Mouse (Mus musculus): Measurements from ENCODE around the gene Atoh8.

Atoh8 gene

GRCm38 (mm10) chr6:72235098-72235806 is at the start of gene Atoh8:
Atoh8 (minus strand) TSS chr6:72235577.
- DNase-seq, result peak; percentile 30

GRCm38 (mm10) chr6:72283914-72284313 is 48.5 kb upstream of the Atoh8 start:
- peak; percentile 44 for DNase-seq

GRCm38 (mm10) chr6:72280410-72280998 is 45.1 kb upstream of the Atoh8 start:
- no peak for DNase-seq

GRCm38 (mm10) chr6:72279505-72279904 is 44.1 kb upstream of the Atoh8 start:
- no peak for DNase-seq

- DNase-seq, result no peak
Measured at GRCm38 (mm10) chr6:72278835-72279234, 43.5 kb upstream of the Atoh8 start.

GRCm38 (mm10) chr6:72277508-72278166 is 42.3 kb upstream of the Atoh8 start:
- no peak for DNase-seq

- DNase-seq, result no peak
Measured at GRCm38 (mm10) chr6:72276972-72277441, 41.6 kb upstream of the Atoh8 start.

GRCm38 (mm10) chr6:72276141-72276540 is 40.8 kb upstream of the Atoh8 start:
- DNase-seq, result no peak

GRCm38 (mm10) chr6:72275527-72275926 is 40.1 kb upstream of the Atoh8 start:
- no peak for DNase-seq

GRCm38 (mm10) chr6:72273153-72273552 is 37.8 kb upstream of the Atoh8 start:
- DNase-seq, result no peak

- DNase-seq, result no peak
Measured at GRCm38 (mm10) chr6:72272161-72272696, 36.9 kb upstream of the Atoh8 start.

GRCm38 (mm10) chr6:72270952-72271519 is 35.7 kb upstream of the Atoh8 start:
- DNase-seq, result no peak

- DNase-seq, result no peak
Measured at GRCm38 (mm10) chr6:72270258-72270657, 34.9 kb upstream of the Atoh8 start.

- no peak for DNase-seq
Measured at GRCm38 (mm10) chr6:72268149-72268847, 32.9 kb upstream of the Atoh8 start.

- no peak for DNase-seq
Measured at GRCm38 (mm10) chr6:72265664-72266063, 30.3 kb upstream of the Atoh8 start.

- no peak for DNase-seq
Measured at GRCm38 (mm10) chr6:72263679-72264265, 28.4 kb upstream of the Atoh8 start.

- no peak for DNase-seq
Measured at GRCm38 (mm10) chr6:72261683-72262320, 26.4 kb upstream of the Atoh8 start.

GRCm38 (mm10) chr6:72260981-72261682 is 25.8 kb upstream of the Atoh8 start:
- peak; percentile 84 for DNase-seq

GRCm38 (mm10) chr6:72259474-72259873 is 24.1 kb upstream of the Atoh8 start:
- DNase-seq, result no peak

GRCm38 (mm10) chr6:72255294-72255693 is 19.9 kb upstream of the Atoh8 start:
- DNase-seq, result no peak

GRCm38 (mm10) chr6:72254588-72255075 is 19.3 kb upstream of the Atoh8 start:
- DNase-seq, result no peak
